Mouse (Mus musculus): ENCODE measurements around the gene Frrs1.

DNA sequence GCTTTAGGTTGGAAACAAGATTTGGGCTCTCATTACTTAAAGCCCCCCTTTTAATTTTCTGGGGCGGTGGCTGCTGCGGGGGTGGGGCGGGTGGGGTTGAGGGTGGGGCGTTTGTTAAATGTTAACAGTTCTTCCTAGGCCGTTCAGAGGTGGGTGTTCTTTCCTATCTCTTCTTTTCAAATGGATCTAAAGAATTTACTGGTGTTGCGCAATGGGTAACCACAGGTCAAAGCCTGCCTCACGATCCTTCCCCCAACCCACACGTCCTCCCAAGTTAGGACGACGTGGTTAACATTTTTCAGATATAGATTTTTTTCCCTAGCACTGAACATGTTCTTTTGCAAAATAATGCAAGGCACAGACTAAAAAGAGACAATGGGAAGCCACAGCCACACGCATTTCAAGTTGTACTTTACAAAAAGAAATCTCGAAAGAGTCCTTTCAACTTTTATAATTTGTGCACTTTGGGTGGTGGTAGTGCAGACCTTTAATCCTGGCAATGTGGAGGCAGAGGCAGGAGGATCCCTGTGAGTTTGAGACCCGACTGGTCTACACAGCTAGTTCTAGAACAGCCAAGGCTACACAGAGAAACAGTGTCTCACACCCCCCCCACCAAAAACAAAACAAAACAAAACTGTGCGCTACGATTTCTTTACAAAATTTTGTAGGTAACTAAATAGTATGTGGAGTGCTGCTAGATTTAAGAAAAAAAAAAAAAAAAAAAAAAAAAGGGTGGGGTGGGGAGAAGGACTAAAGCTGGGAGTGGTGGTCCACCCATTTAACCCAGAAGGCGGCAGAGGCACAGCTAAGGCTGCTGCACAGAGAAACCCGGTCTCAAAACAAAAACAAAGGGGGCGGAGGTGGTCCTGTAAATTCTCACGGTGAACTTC lies 1.3 kb downstream of the Frrs1 start:
- TF ChIP-seq CTCF (IDR thresholded peaks at IDR 0.05; ENCODE audit: borderline replicate concordance, control insufficient read depth, extremely low read depth, insufficient read depth, low read length, poor library complexity) (no peak), POLR2A (IDR thresholded peaks at IDR 0.05; ENCODE audit: control insufficient read depth, extremely low read depth, insufficient read depth, low read length, poor library complexity) (no peak)
